Mouse (Mus musculus): ENCODE data around the gene Gm5741. TPM values are rescaled to one million over a fixed set of nuclear protein-coding genes. Genes with fewer than 3 reads are reported as not detected.
"Not testable (repeated sequence)": the region's sequence is repeated elsewhere in the genome, so short reads cannot be mapped to it uniquely, and the experiment has no call there.

Gene Gm5741
- total and polyA plus RNA-seq, 3 experiments = not detected

DNA sequence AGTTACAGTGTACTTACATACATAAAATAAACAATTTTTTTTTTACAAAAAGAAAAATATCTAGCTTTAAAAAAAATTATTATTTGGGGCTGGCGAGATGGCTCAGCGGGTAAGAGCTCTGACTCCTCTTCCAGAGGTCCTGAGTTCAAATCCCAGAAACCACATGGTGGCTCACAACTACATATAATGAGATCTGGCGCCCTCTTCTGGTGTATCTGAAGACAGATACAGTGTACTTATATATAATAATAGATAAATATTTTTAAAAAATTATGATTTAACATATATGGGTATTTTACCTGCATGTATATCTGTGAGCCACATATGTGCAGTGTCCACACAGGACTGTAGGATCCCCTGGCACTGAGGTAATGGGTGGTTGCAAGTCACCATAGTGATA lies 18.5 kb upstream of the Gm5741 start:
- Histone ChIP-seq H3K9ac (ENCODE audit: low read depth, low read length) (no peak overlapping the region), H3K4me1 (ENCODE audit: control insufficient read depth, insufficient read depth, low read length) (peaks cover 8% of the 10 kb centered on the region), H3K27me3 (ENCODE audit: control insufficient read depth, insufficient read depth, low read length) (no peaks in the 10 kb centered on the region), H3K4me3 (no peak overlapping the region), H3K36me3 (ENCODE audit: control insufficient read depth, insufficient read depth, low read length) (no peaks in the 10 kb centered on the region), H3K79me2 (replicated peaks; ENCODE audit: control insufficient read depth, insufficient read depth, low read length) (no peaks in the 10 kb centered on the region), H3K27ac (no peak overlapping the region)
- no peak for DNase-seq
- TF ChIP-seq EP300 (IDR thresholded peaks at IDR 0.05; ENCODE audit: insufficient read depth, low read depth, low read length) (no peak), CTCF (IDR thresholded peaks at IDR 0.05) (peak; percentile 61)
- intact Hi-C loops (cut with DNase I) = no loop called here
- 83% methylated on average over 3 of the region's 3 CpGs for WGBS

DNA sequence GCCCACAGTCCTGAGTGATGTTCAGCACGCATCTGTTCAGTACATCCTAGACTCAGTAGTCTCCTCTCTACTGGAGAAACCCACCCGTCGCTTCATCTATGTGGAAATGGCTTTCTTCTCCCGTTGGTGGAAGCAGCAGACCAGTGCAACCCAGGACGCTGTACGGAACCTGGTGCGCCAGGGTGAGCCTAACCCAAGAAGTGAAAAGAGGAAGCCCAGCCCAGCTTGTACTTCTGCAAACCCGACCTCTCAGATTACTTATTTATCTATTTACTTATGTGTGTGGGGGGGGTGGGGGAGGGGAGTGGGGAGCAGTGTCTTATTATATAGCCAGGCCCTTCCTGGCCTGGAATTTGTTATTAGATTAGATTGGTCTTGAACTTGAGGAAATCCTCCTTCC lies 16.9 kb upstream of the Gm5741 start:
- Histone ChIP-seq H3K27ac (no peak overlapping the region), H3K4me3 (no peak overlapping the region), H3K4me1 (ENCODE audit: control insufficient read depth, insufficient read depth, low read length) (peaks cover 9% of the 10 kb centered on the region), H3K36me3 (ENCODE audit: control insufficient read depth, insufficient read depth, low read length) (no peaks in the 10 kb centered on the region), H3K9ac (ENCODE audit: low read depth, low read length) (no peak overlapping the region), H3K27me3 (ENCODE audit: control insufficient read depth, insufficient read depth, low read length) (no peaks in the 10 kb centered on the region), H3K79me2 (replicated peaks; ENCODE audit: control insufficient read depth, insufficient read depth, low read length) (peaks cover 3% of the 10 kb centered on the region; the same call in 1 of the 2 replicates)
- WGBS = 82% methylated on average over 8 of the region's 8 CpGs
- intact Hi-C loops (cut with DNase I) = loop anchor here (5.0 kb wide), 3 partner anchors 33 to 427 kb away; partner anchors contain the start of genes Orc6 and Vps35
- DNase-seq = peak in 1 of 2 experiments; percentile 35
- no peak for TF ChIP-seq EP300 (IDR thresholded peaks at IDR 0.05; ENCODE audit: insufficient read depth, low read depth, low read length)

DNA sequence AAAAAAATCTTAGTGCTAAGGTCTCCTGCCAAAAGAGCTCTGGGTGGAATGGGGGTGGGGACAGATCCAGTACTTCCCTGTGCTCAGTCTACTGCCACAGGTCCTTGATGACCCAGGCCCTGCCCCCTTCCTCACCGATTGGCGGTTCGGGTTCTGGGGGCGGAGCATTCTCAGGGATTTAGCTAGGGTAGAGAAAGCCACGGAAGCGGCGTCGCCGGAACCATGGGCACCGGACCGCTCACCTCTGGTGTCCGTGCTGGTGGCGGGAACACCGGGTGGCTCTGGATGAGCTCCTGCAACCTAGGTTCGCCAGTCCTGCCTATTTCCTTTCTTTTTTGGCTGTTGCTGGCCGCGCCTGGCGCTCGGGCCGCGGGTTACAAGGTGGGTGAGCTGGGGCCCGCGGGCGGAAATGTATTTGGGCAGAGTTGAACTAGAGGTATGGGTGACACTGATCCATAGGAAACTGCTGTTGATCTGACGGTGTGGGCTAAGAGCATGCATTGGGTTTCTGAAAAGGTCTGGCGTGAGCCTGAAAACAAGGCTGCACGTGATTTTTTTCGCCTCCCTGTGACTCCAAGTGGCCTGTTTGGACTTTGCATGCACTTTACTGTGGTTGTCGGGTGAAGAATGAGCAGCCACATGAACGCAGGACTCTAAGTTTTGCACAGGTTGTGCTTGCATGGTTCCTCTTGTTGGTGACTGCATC lies 15.5 kb upstream of the Gm5741 start, which contains the start of gene Man2b1:
Gene Man2b1, plus strand, starts transcription at position 163 of the 706 bp plus-strand sequence.
- under 1% methylated on average over 30 of the region's 30 CpGs for WGBS
- Histone ChIP-seq H3K4me3 (peak within 1 kb of the TSS; percentile 68), H3K27ac (peak within 1 kb of the TSS; percentile 81), H3K9ac (ENCODE audit: low read depth, low read length) (peak within 1 kb of the TSS; percentile 77), H3K79me2 (replicated peaks; ENCODE audit: control insufficient read depth, insufficient read depth, low read length) (peaks cover 3% of the 10 kb centered on the region; the same call in 1 of the 2 replicates), H3K36me3 (ENCODE audit: control insufficient read depth, insufficient read depth, low read length) (no peaks in the 10 kb centered on the region), H3K27me3 (ENCODE audit: control insufficient read depth, insufficient read depth, low read length) (no peaks in the 10 kb centered on the region), H3K4me1 (ENCODE audit: control insufficient read depth, insufficient read depth, low read length) (peaks cover 9% of the 10 kb centered on the region)
- intact Hi-C loops (cut with DNase I) = loop anchor here (5.0 kb wide), 3 partner anchors 34 to 426 kb away; partner anchors contain the start of genes Orc6 and Vps35
- TF ChIP-seq EP300 (IDR thresholded peaks at IDR 0.05; ENCODE audit: insufficient read depth, low read depth, low read length) (no peak; the same call in 1 of the 2 replicates), POLR2A (IDR thresholded peaks at IDR 0.05; ENCODE audit: insufficient read depth, low read depth, low read length) (peak; percentile 95), CTCF (IDR thresholded peaks at IDR 0.05) (peak; percentile 50)
- peak; percentile 89 to 92 for DNase-seq

DNA sequence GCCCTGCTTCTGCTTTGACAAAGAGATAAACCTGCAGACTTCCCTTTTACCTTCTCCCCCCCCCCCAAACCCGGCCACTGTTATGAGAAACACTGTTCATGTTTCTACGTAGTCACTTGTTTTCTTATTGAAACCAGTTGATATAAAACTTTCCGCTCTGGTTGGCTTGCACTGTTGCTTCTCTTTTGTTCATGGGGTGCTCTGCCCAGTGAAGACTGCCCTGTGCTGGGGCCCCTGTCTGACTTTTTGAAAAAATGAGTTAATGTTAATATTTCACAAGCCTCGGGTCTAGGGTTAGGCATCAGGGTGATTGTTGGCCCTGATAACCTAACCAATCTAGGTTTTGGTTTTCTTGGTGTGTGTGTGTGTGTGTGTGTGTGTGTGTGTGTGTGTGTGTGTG lies 14.4 kb upstream of the Gm5741 start:
- intact Hi-C loops (cut with DNase I) = loop anchor here (5.0 kb wide), 3 partner anchors 35 to 425 kb away; partner anchors contain the start of genes Orc6 and Vps35
- H3K4me1 ChIP-seq (ENCODE audit: control insufficient read depth, insufficient read depth, low read length); H3K9ac ChIP-seq (ENCODE audit: low read depth, low read length); H3K36me3 ChIP-seq (ENCODE audit: control insufficient read depth, insufficient read depth, low read length); H3K79me2 ChIP-seq (replicated peaks; ENCODE audit: control insufficient read depth, insufficient read depth, low read length); H3K27ac ChIP-seq; H3K4me3 ChIP-seq; H3K27me3 ChIP-seq (ENCODE audit: control insufficient read depth, insufficient read depth, low read length); DNase-seq: not testable (repeated sequence)
- WGBS = 74% methylated on average over 4 of the region's 4 CpGs

DNA sequence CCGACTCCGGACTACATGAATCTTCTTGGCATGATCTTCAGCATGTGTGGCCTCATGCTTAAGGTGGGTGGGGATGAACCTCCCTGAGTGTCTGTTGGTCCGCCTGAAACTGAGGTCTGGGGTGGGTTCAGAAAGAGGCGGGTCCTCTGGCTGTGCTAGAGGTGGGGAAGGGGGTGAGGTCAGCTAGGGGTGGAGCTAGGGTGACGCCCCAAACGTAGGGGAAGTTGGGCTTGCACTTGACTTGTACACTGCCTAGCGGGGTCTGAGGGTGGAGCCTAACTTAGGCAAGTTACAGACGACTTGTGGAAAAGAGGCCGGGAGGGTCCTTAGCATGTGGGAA lies 13.4 kb upstream of the Gm5741 start, which contains the start of gene Wdr83:
Gene Wdr83, minus strand, starts transcription at position 91 of the 340 bp plus-strand sequence.
- Histone ChIP-seq H3K36me3 (ENCODE audit: control insufficient read depth, insufficient read depth, low read length) (no peaks in the 10 kb centered on the region), H3K4me3 (peak within 1 kb of the TSS; percentile 99), H3K27me3 (ENCODE audit: control insufficient read depth, insufficient read depth, low read length) (no peaks in the 10 kb centered on the region), H3K79me2 (replicated peaks; ENCODE audit: control insufficient read depth, insufficient read depth, low read length) (peaks cover 3% of the 10 kb centered on the region; the same call in 1 of the 2 replicates), H3K9ac (ENCODE audit: low read depth, low read length) (peak within 1 kb of the TSS; percentile 94), H3K4me1 (ENCODE audit: control insufficient read depth, insufficient read depth, low read length) (peaks cover 11% of the 10 kb centered on the region), H3K27ac (peak within 1 kb of the TSS; percentile 81)
- DNase-seq = peak in 1 of 2 experiments; percentile 63
- WGBS = 0% methylated on average over 9 of the region's 9 CpGs
- intact Hi-C loops (cut with DNase I) = loop anchor here (5.0 kb wide), 3 partner anchors 36 to 424 kb away; partner anchors contain the start of genes Orc6 and Vps35
- no peak for TF ChIP-seq CTCF (IDR thresholded peaks at IDR 0.05)
- no peak for TF ChIP-seq EP300 (IDR thresholded peaks at IDR 0.05; ENCODE audit: insufficient read depth, low read depth, low read length)
- no peak for TF ChIP-seq POLR2A (IDR thresholded peaks at IDR 0.05; ENCODE audit: insufficient read depth, low read depth, low read length)

DNA sequence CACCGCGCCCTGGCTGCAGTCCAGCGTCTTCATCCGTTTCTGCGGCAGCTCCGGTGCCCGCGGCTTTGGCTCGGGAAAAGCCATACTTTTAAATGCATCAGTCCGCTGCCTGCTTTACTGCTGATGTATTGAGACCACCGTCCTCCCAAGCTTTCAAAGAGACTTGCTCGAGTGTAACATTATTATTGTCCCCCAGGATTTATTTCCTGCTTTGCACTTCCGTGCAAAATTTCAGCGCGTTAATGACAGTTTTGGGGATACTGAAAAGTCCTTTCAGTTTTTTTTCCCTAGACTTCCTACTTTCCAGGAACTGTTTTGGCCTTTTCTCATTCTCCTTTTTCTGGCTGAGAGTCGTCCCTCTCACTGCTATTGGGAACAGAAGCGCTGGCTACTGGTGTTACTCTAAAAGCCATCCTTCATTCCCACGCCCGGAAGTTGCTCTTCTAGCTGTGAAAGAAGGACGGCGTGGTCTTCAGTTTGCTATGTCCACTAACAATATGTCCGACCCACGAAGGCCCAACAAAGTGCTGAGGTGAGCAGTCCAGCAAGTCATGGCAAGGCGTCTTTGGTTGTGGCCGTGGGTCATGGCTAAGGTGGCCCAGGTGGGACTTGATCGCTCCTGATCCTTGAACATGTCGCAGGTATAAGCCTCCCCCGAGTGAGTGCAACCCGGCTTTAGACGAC lies 12.9 kb upstream of the Gm5741 start, which contains the start of gene Wdr83os:
Gene Wdr83os, plus strand, starts transcription at position 209 of the 684 bp plus-strand sequence.
- H3K27ac ChIP-seq = peak within 1 kb of the TSS; percentile 81
- peak within 1 kb of the TSS; percentile 94 for H3K9ac ChIP-seq (ENCODE audit: low read depth, low read length)
- H3K4me3 ChIP-seq = peak within 1 kb of the TSS; percentile 99
- H3K27me3 ChIP-seq (ENCODE audit: control insufficient read depth, insufficient read depth, low read length) = no peaks in the 10 kb centered on the region
- under 1% methylated on average over 30 of the region's 30 CpGs for WGBS
- no peaks in the 10 kb centered on the region for H3K36me3 ChIP-seq (ENCODE audit: control insufficient read depth, insufficient read depth, low read length)
- DNase-seq = peak; percentile 68 to 69
- TF ChIP-seq EP300 (IDR thresholded peaks at IDR 0.05; ENCODE audit: insufficient read depth, low read depth, low read length) (no peak), POLR2A (IDR thresholded peaks at IDR 0.05; ENCODE audit: insufficient read depth, low read depth, low read length) (no peak; the same call in 1 of the 2 replicates), CTCF (IDR thresholded peaks at IDR 0.05) (no peak)
- H3K4me1 ChIP-seq (ENCODE audit: control insufficient read depth, insufficient read depth, low read length) = peaks cover 11% of the 10 kb centered on the region
- H3K79me2 ChIP-seq (replicated peaks; ENCODE audit: control insufficient read depth, insufficient read depth, low read length) = peaks cover 3% of the 10 kb centered on the region; the same call in 1 of the 2 replicates
- intact Hi-C loops (cut with DNase I) = loop anchor here (5.0 kb wide), 3 partner anchors 37 to 423 kb away; partner anchors contain the start of genes Orc6 and Vps35
